Mouse (Mus musculus) heart, embryonic 14.5 days (tissue): Measurements from ENCODE around the gene Lhfpl2. TPM values are rescaled to one million over a fixed set of nuclear protein-coding genes. Genes with fewer than 3 reads are reported as not detected.

ENCODE experiments used
- ATAC-seq: fragments of 200-750 bp; cut with Nextera tagmentation; 2 replicates; pipeline ENCODE4 v1.8.0; 2017; ENCODE audit warnings: low read depth, moderate TSS enrichment; ENCODE audit not compliant: insufficient number of reproducible peaks, insufficient read depth, low FRiP score
- H3K27ac ChIP-seq, 2 experiments: fragments of 200-500 bp in 1 of 2; fragments of 300-500 bp in 1 of 2; sonication (generic) in 1 of 2; replicated peaks in 1 of 2; 2 replicates each; pipeline ENCODE4 v1.5.1; 2012 to 2014; ENCODE audit warnings: low read depth in 2 of 2, low read length in 2 of 2, control low read depth in 1 of 2, mild to moderate bottlenecking in 1 of 2, mixed read lengths in 1 of 2; ENCODE audit not compliant: control insufficient read depth in 1 of 2, insufficient read depth in 1 of 2
- H3K27me3 ChIP-seq: fragments of 300-500 bp; sonication (generic); 2 replicates; pipeline ENCODE4 v1.6.1; 2014; ENCODE audit warnings: mild to moderate bottlenecking, low read length, control low read depth; ENCODE audit not compliant: control insufficient read depth, insufficient read depth
- H3K36me3 ChIP-seq: fragments of 300-500 bp; sonication (generic); 2 replicates; pipeline ENCODE4 v1.6.1; 2014; ENCODE audit warnings: mild to moderate bottlenecking, control low read depth, low read length, mixed read lengths; ENCODE audit not compliant: control insufficient read depth, insufficient read depth
- H3K4me1 ChIP-seq, 2 experiments: fragments of 200-500 bp in 1 of 2; fragments of 300-500 bp in 1 of 2; sonication (generic) in 1 of 2; 2 replicates each; pipeline ENCODE4 v1.6.1; 2012 to 2014; ENCODE audit warnings: low read length in 2 of 2, control low read depth in 1 of 2, mixed read lengths in 1 of 2; ENCODE audit not compliant: control insufficient read depth in 2 of 2, insufficient read depth in 2 of 2
- H3K4me2 ChIP-seq: fragments of 300-500 bp; sonication (generic); 2 replicates; pipeline ENCODE4 v1.6.1; 2014; ENCODE audit warnings: mild to moderate bottlenecking, low read length
- H3K4me3 ChIP-seq, 2 experiments: fragments of 200-500 bp in 1 of 2; fragments of 300-500 bp in 1 of 2; sonication (generic) in 1 of 2; 2 replicates each; pipeline ENCODE4 v1.5.1; 2012 to 2014; ENCODE audit warnings: low read length in 2 of 2, mild to moderate bottlenecking in 2 of 2, control low read depth in 1 of 2, low read depth in 1 of 2, moderate library complexity in 1 of 2; ENCODE audit not compliant: control insufficient read depth in 1 of 2, insufficient read depth in 1 of 2
- H3K9ac ChIP-seq: fragments of 300-500 bp; sonication (generic); 2 replicates; pipeline ENCODE4 v1.6.1; 2014; ENCODE audit warnings: mild to moderate bottlenecking, low read length
- H3K9me3 ChIP-seq: fragments of 300-500 bp; sonication (generic); 2 replicates; pipeline ENCODE4 v1.6.1; 2016; ENCODE audit warnings: low read length, control low read depth; ENCODE audit not compliant: control insufficient read depth
- WGBS: fragments of 180-500 bp; shearing (Covaris S2); extraction: QIAGEN DNeasy Blood & Tissue Kit; methylation state at CpG from one replicate; pipeline ENCODE4 v1.1.7; 2014; 5-methylcytosine and 5-hydroxymethylcytosine counted together
- polyA plus RNA-seq: library from polyadenylated mRNA; unstranded; fragments of >200 nt; fragmentation: Nextera tagmentation; extraction: Ambion mirVana; gene quantifications from 2 replicates; pipeline ENCODE4 v1.2.1, GENCODE M21; 2014

The Lhfpl2 gene
- polyA plus RNA-seq, 1 experiment from 2014 or later = 21.8 TPM

- WGBS = 82% methylated on average over 14 of the region's 14 CpGs
- Histone ChIP-seq H3K27me3 (no peaks in the 10 kb centered on the region), H3K9ac (no peak overlapping the region), H3K9me3 (no peaks in the 10 kb centered on the region), H3K4me2 (no peak overlapping the region), H3K27ac (no peak overlapping the region), H3K4me1 (no peaks in the 10 kb centered on the region), H3K36me3 (peaks cover 34% of the 10 kb centered on the region), H3K4me3 (no peak overlapping the region)
- no peak for ATAC-seq
Measured at GRCm38 (mm10) chr13:94223609-94224008, 166.0 kb downstream of the Lhfpl2 start.

GRCm38 (mm10) chr13:94224717-94225705 is 167.4 kb downstream of the Lhfpl2 start:
- H3K27ac ChIP-seq = no peak overlapping the region
- H3K9me3 ChIP-seq = no peaks in the 10 kb centered on the region
- no peak for ATAC-seq
- H3K27me3 ChIP-seq = no peaks in the 10 kb centered on the region
- peaks cover 45% of the 10 kb centered on the region for H3K36me3 ChIP-seq
- H3K4me2 ChIP-seq = no peak overlapping the region
- no peak overlapping the region for H3K9ac ChIP-seq
- H3K4me3 ChIP-seq = no peak overlapping the region
- WGBS = 93% methylated on average over 38 of the region's 38 CpGs
- H3K4me1 ChIP-seq = no peaks in the 10 kb centered on the region

GRCm38 (mm10) chr13:94231871-94232270 is 174.3 kb downstream of the Lhfpl2 start:
- Histone ChIP-seq H3K27ac (no peak overlapping the region), H3K4me3 (no peak overlapping the region), H3K4me1 (no peaks in the 10 kb centered on the region), H3K9ac (no peak overlapping the region), H3K27me3 (no peaks in the 10 kb centered on the region), H3K9me3 (no peaks in the 10 kb centered on the region), H3K36me3 (peaks cover 24% of the 10 kb centered on the region; the same call in 1 of the 2 replicates), H3K4me2 (no peak overlapping the region)
- WGBS = 83% methylated on average over 14 of the region's 14 CpGs
- ATAC-seq = no peak

GRCm38 (mm10) chr13:94239488-94239887 is 181.9 kb downstream of the Lhfpl2 start:
- 55% methylated on average over 4 of the region's 4 CpGs for WGBS
- no peaks in the 10 kb centered on the region; a peak in 1 of 4 replicates for H3K4me1 ChIP-seq
- no peak overlapping the region for H3K4me2 ChIP-seq
- H3K9ac ChIP-seq = no peak overlapping the region
- H3K27me3 ChIP-seq = no peaks in the 10 kb centered on the region
- H3K27ac ChIP-seq = no peak overlapping the region
- H3K9me3 ChIP-seq = no peaks in the 10 kb centered on the region
- H3K36me3 ChIP-seq = no peaks in the 10 kb centered on the region
- no peak for ATAC-seq
- no peak overlapping the region for H3K4me3 ChIP-seq

- Histone ChIP-seq H3K36me3 (no peaks in the 10 kb centered on the region), H3K9me3 (no peaks in the 10 kb centered on the region), H3K27me3 (no peaks in the 10 kb centered on the region), H3K4me2 (no peak overlapping the region), H3K4me1 (no peaks in the 10 kb centered on the region; a peak in 1 of 4 replicates), H3K27ac (no peak overlapping the region), H3K9ac (no peak overlapping the region), H3K4me3 (no peak overlapping the region)
- no peak for ATAC-seq
- 77% methylated on average over 6 of the region's 6 CpGs for WGBS
Measured at GRCm38 (mm10) chr13:94240111-94240510, 182.5 kb downstream of the Lhfpl2 start.

GRCm38 (mm10) chr13:94240873-94241272 is 183.3 kb downstream of the Lhfpl2 start:
- Histone ChIP-seq H3K4me2 (no peak overlapping the region), H3K4me3 (no peak overlapping the region), H3K9me3 (no peaks in the 10 kb centered on the region), H3K4me1 (no peaks in the 10 kb centered on the region; a peak in 1 of 4 replicates), H3K27ac (no peak overlapping the region), H3K27me3 (no peaks in the 10 kb centered on the region), H3K36me3 (no peaks in the 10 kb centered on the region), H3K9ac (no peak overlapping the region)
- WGBS = 29% methylated on average over 5 of the region's 5 CpGs
- ATAC-seq = no peak

- Histone ChIP-seq H3K27ac (no peak overlapping the region), H3K4me1 (no peaks in the 10 kb centered on the region; a peak in 1 of 4 replicates), H3K27me3 (no peaks in the 10 kb centered on the region), H3K4me2 (no peak overlapping the region), H3K4me3 (no peak overlapping the region), H3K9me3 (no peaks in the 10 kb centered on the region), H3K36me3 (no peaks in the 10 kb centered on the region), H3K9ac (no peak overlapping the region)
- ATAC-seq = no peak
- 60% methylated on average over 4 of the region's 4 CpGs for WGBS
Measured at GRCm38 (mm10) chr13:94241892-94242524, 184.4 kb downstream of the Lhfpl2 start.
